Mouse (Mus musculus) hindbrain, embryonic 12.5 days (tissue): ENCODE measurements around the gene Caap1. TPM values are rescaled to one million over a fixed set of nuclear protein-coding genes. Genes with fewer than 3 reads are reported as not detected.

Experiments used
- ATAC-seq: fragments of 200-750 bp; cut with Nextera tagmentation; 2 replicates; pipeline ENCODE4 v1.8.0; 2017; ENCODE audit warnings: moderate TSS enrichment; ENCODE audit not compliant: low FRiP score
- H3K27ac ChIP-seq: fragments of 300-500 bp; sonication (generic); 2 replicates; pipeline ENCODE4 v1.5.1; 2016; ENCODE audit warnings: mild to moderate bottlenecking
- H3K27me3 ChIP-seq: fragments of 300-500 bp; sonication (generic); 2 replicates; pipeline ENCODE4 v1.6.1; 2016; ENCODE audit warnings: mild to moderate bottlenecking
- H3K36me3 ChIP-seq: fragments of 300-500 bp; sonication (generic); 2 replicates; pipeline ENCODE4 v1.6.1; 2016; ENCODE audit warnings: mild to moderate bottlenecking
- H3K4me1 ChIP-seq: fragments of 300-500 bp; sonication (generic); 2 replicates; pipeline ENCODE4 v1.6.1; 2016
- H3K4me2 ChIP-seq: fragments of 300-500 bp; sonication (generic); replicated peaks from 2 replicates; pipeline ENCODE4 v1.6.1; 2016; ENCODE audit warnings: mild to moderate bottlenecking
- H3K4me3 ChIP-seq: fragments of 300-500 bp; sonication (generic); 2 replicates; pipeline ENCODE4 v1.5.1; 2016; ENCODE audit warnings: mild to moderate bottlenecking
- H3K9ac ChIP-seq: fragments of 300-500 bp; sonication (generic); 2 replicates; pipeline ENCODE4 v1.6.1; 2016; ENCODE audit warnings: mild to moderate bottlenecking, moderate library complexity
- H3K9me3 ChIP-seq: fragments of 300-500 bp; sonication (generic); replicated peaks from 2 replicates; pipeline ENCODE4 v1.6.1; 2016; ENCODE audit warnings: mild to moderate bottlenecking
- WGBS: fragments of 180-500 bp; shearing (Covaris S2); methylation state at CpG from one replicate; pipeline ENCODE4 v1.1.7; 2016; 5-methylcytosine and 5-hydroxymethylcytosine counted together
- polyA plus RNA-seq: library from polyadenylated mRNA; unstranded; fragments of >200 nt; fragmentation: Nextera tagmentation; extraction: Ambion mirVana; gene quantifications from 2 replicates; pipeline ENCODE4 v1.2.1, GENCODE M21; 2016

Gene Caap1
- polyA plus RNA-seq, 1 experiment from 2014 or later: 35.0 TPM

- Histone ChIP-seq H3K9me3 (no peaks in the 10 kb centered on the region), H3K4me3 (no peak overlapping the region), H3K27me3 (no peaks in the 10 kb centered on the region), H3K9ac (no peak overlapping the region), H3K27ac (no peak overlapping the region), H3K4me1 (no peaks in the 10 kb centered on the region), H3K36me3 (peaks cover 13% of the 10 kb centered on the region; the same call in 1 of the 2 replicates), H3K4me2 (no peak overlapping the region)
- 90% methylated on average over 2 of the region's 2 CpGs for WGBS
- no peak for ATAC-seq
Measured at GRCm38 (mm10) chr4:94459424-94459823, 97.2 kb downstream of the Caap1 start.

- WGBS: 97% methylated on average over 1 of the region's 1 CpGs
- ATAC-seq: no peak
- no peaks in the 10 kb centered on the region for H3K9me3 ChIP-seq
- no peak overlapping the region for H3K4me2 ChIP-seq
- H3K9ac ChIP-seq: no peak overlapping the region
- H3K27ac ChIP-seq: no peak overlapping the region
- no peaks in the 10 kb centered on the region for H3K27me3 ChIP-seq
- 0 out of 2 replicates have a peak, but pooled peaks cover 4% of the 10 kb centered on the region for H3K36me3 ChIP-seq
- H3K4me1 ChIP-seq: no peaks in the 10 kb centered on the region
- no peak overlapping the region for H3K4me3 ChIP-seq
Measured at GRCm38 (mm10) chr4:94454857-94455256, 101.7 kb downstream of the Caap1 start.

Other genes with a start within 250 kb of the Caap1 start
- not detected in 2 replicates for gene Gm10306, start 250 bp downstream of the Caap1 start, polyA plus RNA-seq
- gene Plaa, start 46.4 kb upstream of the Caap1 start, polyA plus RNA-seq: 90.2 and 95.2 TPM in 2 replicates
- 48.0 and 52.9 TPM in 2 replicates for gene Ift74, start 57.7 kb upstream of the Caap1 start, polyA plus RNA-seq
- 1.0 and 1.1 TPM in 2 replicates for gene Lrrc19, start 93.3 kb upstream of the Caap1 start, polyA plus RNA-seq
- gene Tek, start 182.5 kb upstream of the Caap1 start, polyA plus RNA-seq: 8.7 and 9.8 TPM in 2 replicates